Mouse (Mus musculus) MEL-GATA-1-ER (cell line): ENCODE data around the gene Tmem30c.

Experiments
- DNase-seq: peaks from one replicate; pipeline ENCODE4 v3.0.0-alpha.2; 2012; ENCODE audit warnings: low read depth; ENCODE audit errors: extremely low read depth

Gene Tmem30c

GRCm38 (mm10) chr16:57231937-57232310, 60.7 kb downstream of the Tmem30c start:
- peak; percentile 9 for DNase-seq

- peak; percentile 99 for DNase-seq
These were observed 61.4 kb downstream of the Tmem30c start, which contains the start of gene Tbc1d23 for GRCm38 (mm10) chr16:57231089-57231936. Gene Tbc1d23, minus strand, starts transcription at chr16:57231504.

GRCm38 (mm10) chr16:57226444-57226843, 66.2 kb downstream of the Tmem30c start:
- no peak for DNase-seq

GRCm38 (mm10) chr16:57220361-57220760, 72.3 kb downstream of the Tmem30c start:
- DNase-seq: no peak
